Comparison of ENCODE assay signal across 21 mouse cellular contexts in the genomic region with DNA sequence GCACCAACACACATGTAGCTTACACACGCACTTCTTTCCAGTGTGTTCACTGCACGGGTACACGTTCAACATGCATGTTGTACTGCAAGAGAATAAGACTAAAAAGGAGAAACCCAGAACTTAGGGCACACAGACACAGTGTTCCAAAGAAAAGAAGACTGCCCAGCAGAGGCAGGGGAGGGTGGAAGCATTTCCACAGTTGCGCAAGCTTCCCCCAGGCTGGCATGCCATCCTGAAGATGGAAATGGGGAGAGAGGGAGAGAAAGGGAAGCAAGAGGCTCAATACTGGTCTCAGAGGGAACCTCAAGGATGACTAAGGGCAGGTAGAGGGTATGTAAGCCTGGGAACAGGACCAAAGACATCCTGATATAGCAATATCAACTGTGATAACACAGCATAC.
"Had no signal": no experiment of that assay in that cellular context is flagged by ENCODE, and none has a peak within 500 bp of the region (broad histone marks: within the 10 kb centered on the region; RNA-seq: fewer than 3 reads in every experiment).

No protein-coding gene starts in this region.

- H3K27ac ChIP-seq: kidney, postnatal 0 days; layer of hippocampus, adult 2 months; left cerebral cortex, adult 2 months; limb, embryonic 12.5 days; limb, embryonic 15.5 days; liver, embryonic 14.5 days; macrophage; midbrain, embryonic 12.5 days; midbrain, embryonic 15.5 days; neural tube, embryonic 13.5 days; stomach, embryonic 15.5 days had no signal

- H3K9me3 ChIP-seq: limb, embryonic 12.5 days; limb, embryonic 15.5 days; midbrain, embryonic 12.5 days; midbrain, embryonic 15.5 days; neural tube, embryonic 13.5 days; stomach, embryonic 15.5 days had no signal

- H3K4me3 ChIP-seq: layer of hippocampus, adult 2 months; left cerebral cortex, adult 2 months; limb, embryonic 12.5 days; limb, embryonic 15.5 days; midbrain, embryonic 12.5 days; midbrain, embryonic 15.5 days; neural tube, embryonic 13.5 days; stomach, embryonic 15.5 days had no signal

- ATAC-seq: liver, postnatal 0 days; lung, postnatal 0 days; midbrain, embryonic 15.5 days had no signal

- DNase-seq: kidney, postnatal 25 days; layer of hippocampus, postnatal 36 days; liver, postnatal 0 days; lung, embryonic 14.5 days; retina, postnatal 1 day; right cerebral cortex, postnatal 25 days; spleen, adult 18-20 months; thymus, postnatal 25 days had no signal

- H3K4me2 ChIP-seq: limb, embryonic 12.5 days; limb, embryonic 15.5 days; liver, embryonic 11.5 days; lung, embryonic 14.5 days; midbrain, embryonic 12.5 days; midbrain, embryonic 15.5 days; neural tube, embryonic 13.5 days; stomach, embryonic 15.5 days had no signal

- H3K27me3 ChIP-seq: limb, embryonic 12.5 days; limb, embryonic 15.5 days; midbrain, embryonic 12.5 days; midbrain, embryonic 15.5 days; neural tube, embryonic 13.5 days; stomach, embryonic 15.5 days had no signal

- H3K9ac ChIP-seq: limb, embryonic 12.5 days; limb, embryonic 15.5 days; liver, embryonic 14.5 days; liver, postnatal 0 days; lung, embryonic 14.5 days; midbrain, embryonic 12.5 days; midbrain, embryonic 15.5 days; neural tube, embryonic 13.5 days; stomach, embryonic 15.5 days had no signal

- H3K36me3 ChIP-seq: limb, embryonic 15.5 days; midbrain, embryonic 15.5 days had no signal
